Mouse (Mus musculus): Measurements from ENCODE around the gene Slitrk3. TPM values are rescaled to one million over a fixed set of nuclear protein-coding genes. Genes with fewer than 3 reads are reported as not detected.

Gene Slitrk3
- polyA plus RNA-seq, 1 experiment from 2014 or later, result 1.3 TPM

- ATAC-seq (ENCODE audit: low FRiP score, low TSS enrichment) (no peak), DNase-seq (ENCODE audit: low spot score) (no peak)
- Histone ChIP-seq H3K4me3 (ENCODE audit: low read depth, low read length) (peak overlapping the region; percentile 51), H3K9ac (ENCODE audit: low read length) (peak overlapping the region; percentile 35; the same call in 1 of the 2 replicates), H3K36me3 (ENCODE audit: control insufficient read depth, insufficient read depth, low read length) (no peaks in the 10 kb centered on the region), H3K27me3 (ENCODE audit: control insufficient read depth, insufficient read depth, low read length) (no peaks in the 10 kb centered on the region), H3K27ac (replicated peaks) (no peak overlapping the region), H3K9me3 (ENCODE audit: control insufficient read depth, low read length) (no peaks in the 10 kb centered on the region), H3K4me2 (replicated peaks; ENCODE audit: low read depth) (peak overlapping the region; percentile 71), H3K4me1 (replicated peaks; ENCODE audit: control insufficient read depth, insufficient read depth) (no peaks in the 10 kb centered on the region)
- 3% methylated on average over 32 of the region's 32 CpGs for WGBS
- no peak for TF ChIP-seq CTCF (IDR thresholded peaks at IDR 0.05; ENCODE audit: low read depth)
- TF ChIP-seq EP300 (optimal IDR thresholded peaks at IDR 0.05), result no peak
These were observed 959 bp downstream of the Slitrk3 start for GRCm38 (mm10) chr3:73056492-73057196.

- TF ChIP-seq EP300 (optimal IDR thresholded peaks at IDR 0.05) (no peak), CTCF (IDR thresholded peaks at IDR 0.05; ENCODE audit: low read depth) (no peak)
- H3K4me1 ChIP-seq (replicated peaks; ENCODE audit: control insufficient read depth, insufficient read depth), result no peaks in the 10 kb centered on the region
- H3K36me3 ChIP-seq (ENCODE audit: control insufficient read depth, insufficient read depth, low read length), result no peaks in the 10 kb centered on the region
- no peaks in the 10 kb centered on the region for H3K9me3 ChIP-seq (ENCODE audit: control insufficient read depth, low read length)
- H3K4me2 ChIP-seq (replicated peaks; ENCODE audit: low read depth), result no peak overlapping the region
- 46% methylated on average over 5 of the region's 5 CpGs for WGBS
- no peak overlapping the region for H3K4me3 ChIP-seq (ENCODE audit: low read depth, low read length)
- H3K27me3 ChIP-seq (ENCODE audit: control insufficient read depth, insufficient read depth, low read length), result no peaks in the 10 kb centered on the region
- no peak overlapping the region for H3K27ac ChIP-seq (replicated peaks)
- H3K9ac ChIP-seq (ENCODE audit: low read length), result no peak overlapping the region
- no peak for DNase-seq (ENCODE audit: low spot score)
- no peak for ATAC-seq (ENCODE audit: low FRiP score, low TSS enrichment)
These were observed 1.6 kb downstream of the Slitrk3 start for GRCm38 (mm10) chr3:73056044-73056438.

GRCm38 (mm10) chr3:73055399-73056043 is 2.1 kb downstream of the Slitrk3 start:
- no peak for DNase-seq (ENCODE audit: low spot score)
- H3K36me3 ChIP-seq (ENCODE audit: control insufficient read depth, insufficient read depth, low read length), result no peaks in the 10 kb centered on the region
- no peak for ATAC-seq (ENCODE audit: low FRiP score, low TSS enrichment)
- no peak overlapping the region for H3K9ac ChIP-seq (ENCODE audit: low read length)
- H3K4me3 ChIP-seq (ENCODE audit: low read depth, low read length), result no peak overlapping the region
- H3K4me1 ChIP-seq (replicated peaks; ENCODE audit: control insufficient read depth, insufficient read depth), result no peaks in the 10 kb centered on the region
- no peak overlapping the region for H3K27ac ChIP-seq (replicated peaks)
- 51% methylated on average over 7 of the region's 7 CpGs for WGBS
- no peaks in the 10 kb centered on the region for H3K9me3 ChIP-seq (ENCODE audit: control insufficient read depth, low read length)
- no peaks in the 10 kb centered on the region for H3K27me3 ChIP-seq (ENCODE audit: control insufficient read depth, insufficient read depth, low read length)
- H3K4me2 ChIP-seq (replicated peaks; ENCODE audit: low read depth), result 0 out of 2 replicates have a peak overlapping the region, but pooled peaks have one; percentile 11
- TF ChIP-seq CTCF (IDR thresholded peaks at IDR 0.05; ENCODE audit: low read depth) (no peak), EP300 (optimal IDR thresholded peaks at IDR 0.05) (no peak)

GRCm38 (mm10) chr3:73053451-73053931 is 4.1 kb downstream of the Slitrk3 start:
- 5% methylated on average over 26 of the region's 26 CpGs for WGBS
- ATAC-seq (ENCODE audit: low FRiP score, low TSS enrichment), result no peak

GRCm38 (mm10) chr3:73046248-73046647 is 11.4 kb downstream of the Slitrk3 start:
- no peak for ATAC-seq (ENCODE audit: low FRiP score, low TSS enrichment)
- Histone ChIP-seq H3K36me3 (ENCODE audit: control insufficient read depth, insufficient read depth, low read length) (no peaks in the 10 kb centered on the region), H3K27me3 (ENCODE audit: control insufficient read depth, insufficient read depth, low read length) (no peaks in the 10 kb centered on the region), H3K4me3 (ENCODE audit: low read depth, low read length) (no peak overlapping the region), H3K9ac (ENCODE audit: low read length) (no peak overlapping the region), H3K9me3 (ENCODE audit: control insufficient read depth, low read length) (no peaks in the 10 kb centered on the region), H3K4me1 (replicated peaks; ENCODE audit: control insufficient read depth, insufficient read depth) (no peaks in the 10 kb centered on the region), H3K27ac (replicated peaks) (no peak overlapping the region), H3K4me2 (replicated peaks; ENCODE audit: low read depth) (no peak overlapping the region)
- TF ChIP-seq CTCF (IDR thresholded peaks at IDR 0.05; ENCODE audit: low read depth) (peak; percentile 91), EP300 (optimal IDR thresholded peaks at IDR 0.05) (no peak)
- peak; percentile 57 for DNase-seq (ENCODE audit: low spot score)
- 2% methylated on average over 3 of the region's 3 CpGs for WGBS

More at GRCm38 (mm10) chr3:73053451-73053931, 4.1 kb downstream of the Slitrk3 start:
- Histone ChIP-seq H3K27ac (replicated peaks) (no peak overlapping the region), H3K36me3 (ENCODE audit: control insufficient read depth, insufficient read depth, low read length) (no peaks in the 10 kb centered on the region), H3K9me3 (ENCODE audit: control insufficient read depth, low read length) (no peaks in the 10 kb centered on the region), H3K4me1 (replicated peaks; ENCODE audit: control insufficient read depth, insufficient read depth) (no peaks in the 10 kb centered on the region), H3K4me2 (replicated peaks; ENCODE audit: low read depth) (peak overlapping the region; percentile 56), H3K4me3 (ENCODE audit: low read depth, low read length) (peak overlapping the region; percentile 42), H3K9ac (ENCODE audit: low read length) (peak overlapping the region; percentile 27; the same call in 1 of the 2 replicates), H3K27me3 (ENCODE audit: control insufficient read depth, insufficient read depth, low read length) (no peaks in the 10 kb centered on the region)
- TF ChIP-seq CTCF (IDR thresholded peaks at IDR 0.05; ENCODE audit: low read depth), result no peak
- TF ChIP-seq EP300 (optimal IDR thresholded peaks at IDR 0.05), result no peak
- peak; percentile 34 for DNase-seq (ENCODE audit: low spot score)

GRCm38 (mm10) chr3:73042256-73042655 is 15.3 kb downstream of the Slitrk3 start:
- TF ChIP-seq EP300 (optimal IDR thresholded peaks at IDR 0.05) (no peak), CTCF (IDR thresholded peaks at IDR 0.05; ENCODE audit: low read depth) (no peak)
- no peak for DNase-seq (ENCODE audit: low spot score)
- H3K4me1 ChIP-seq (replicated peaks; ENCODE audit: control insufficient read depth, insufficient read depth), result no peaks in the 10 kb centered on the region
- H3K27me3 ChIP-seq (ENCODE audit: control insufficient read depth, insufficient read depth, low read length), result no peaks in the 10 kb centered on the region
- H3K9me3 ChIP-seq (ENCODE audit: control insufficient read depth, low read length), result no peaks in the 10 kb centered on the region
- H3K4me3 ChIP-seq (ENCODE audit: low read depth, low read length), result no peak overlapping the region
- no peak overlapping the region for H3K4me2 ChIP-seq (replicated peaks; ENCODE audit: low read depth)
- H3K27ac ChIP-seq (replicated peaks), result no peak overlapping the region
- H3K9ac ChIP-seq (ENCODE audit: low read length), result no peak overlapping the region
- H3K36me3 ChIP-seq (ENCODE audit: control insufficient read depth, insufficient read depth, low read length), result no peaks in the 10 kb centered on the region
- ATAC-seq (ENCODE audit: low FRiP score, low TSS enrichment), result no peak

Data from stomach, postnatal 0 days (tissue).